Mouse (Mus musculus): ENCODE measurements around the gene Slc6a6. TPM values are rescaled to one million over a fixed set of nuclear protein-coding genes. Genes with fewer than 3 reads are reported as not detected.

The Slc6a6 gene
- total RNA-seq, 2 experiments from 2014 or later, result 21.3 to 34.0 TPM

Other genes with a start within 250 kb of the Slc6a6 start
- 23.1 and 26.8 TPM in 2 replicates for gene Chchd4, start 210.5 kb upstream of the Slc6a6 start, total RNA-seq (2014; fragmentation: Nextera tagmentation)
- 24.1 and 24.9 TPM in 2 replicates for gene Chchd4, start 210.5 kb upstream of the Slc6a6 start, total RNA-seq (2017)
- gene Tmem43, start 210.3 kb upstream of the Slc6a6 start, total RNA-seq (2014; fragmentation: Nextera tagmentation), result 18.7 and 19.4 TPM in 2 replicates
- gene Tmem43, start 210.3 kb upstream of the Slc6a6 start, total RNA-seq (2017), result 16.0 and 22.4 TPM in 2 replicates
- gene Xpc, start 168.2 kb upstream of the Slc6a6 start, total RNA-seq (2014; fragmentation: Nextera tagmentation), result 8.8 and 10.4 TPM in 2 replicates
- 25.1 and 35.4 TPM in 2 replicates for gene Xpc, start 168.2 kb upstream of the Slc6a6 start, total RNA-seq (2017)
- 211 and 214 TPM in 2 replicates for gene Lsm3, start 168.1 kb upstream of the Slc6a6 start, total RNA-seq (2014; fragmentation: Nextera tagmentation)
- gene Lsm3, start 168.1 kb upstream of the Slc6a6 start, total RNA-seq (2017), result 372 and 520 TPM in 2 replicates
- not detected in 2 replicates for gene Grip2, start 143.2 kb downstream of the Slc6a6 start, total RNA-seq (2014; fragmentation: Nextera tagmentation)
- gene Grip2, start 143.2 kb downstream of the Slc6a6 start, total RNA-seq (2017), result 0.08 TPM in 1 of 2 replicates, not detected in the other
- gene Ccdc174, start 194.0 kb downstream of the Slc6a6 start, total RNA-seq (2014; fragmentation: Nextera tagmentation), result 23.6 and 43.2 TPM in 2 replicates
- 69.8 and 72.5 TPM in 2 replicates for gene Ccdc174, start 194.0 kb downstream of the Slc6a6 start, total RNA-seq (2017)
- gene 4930590J08Rik, start 218.8 kb downstream of the Slc6a6 start, total RNA-seq (2014; fragmentation: Nextera tagmentation), result 0.25 and 2.5 TPM in 2 replicates
- 2.7 TPM in 1 of 2 replicates, not detected in the other for gene 4930590J08Rik, start 218.8 kb downstream of the Slc6a6 start, total RNA-seq (2017)